Mouse (Mus musculus): Measurements from ENCODE around the gene Ccnd2.

DNA sequence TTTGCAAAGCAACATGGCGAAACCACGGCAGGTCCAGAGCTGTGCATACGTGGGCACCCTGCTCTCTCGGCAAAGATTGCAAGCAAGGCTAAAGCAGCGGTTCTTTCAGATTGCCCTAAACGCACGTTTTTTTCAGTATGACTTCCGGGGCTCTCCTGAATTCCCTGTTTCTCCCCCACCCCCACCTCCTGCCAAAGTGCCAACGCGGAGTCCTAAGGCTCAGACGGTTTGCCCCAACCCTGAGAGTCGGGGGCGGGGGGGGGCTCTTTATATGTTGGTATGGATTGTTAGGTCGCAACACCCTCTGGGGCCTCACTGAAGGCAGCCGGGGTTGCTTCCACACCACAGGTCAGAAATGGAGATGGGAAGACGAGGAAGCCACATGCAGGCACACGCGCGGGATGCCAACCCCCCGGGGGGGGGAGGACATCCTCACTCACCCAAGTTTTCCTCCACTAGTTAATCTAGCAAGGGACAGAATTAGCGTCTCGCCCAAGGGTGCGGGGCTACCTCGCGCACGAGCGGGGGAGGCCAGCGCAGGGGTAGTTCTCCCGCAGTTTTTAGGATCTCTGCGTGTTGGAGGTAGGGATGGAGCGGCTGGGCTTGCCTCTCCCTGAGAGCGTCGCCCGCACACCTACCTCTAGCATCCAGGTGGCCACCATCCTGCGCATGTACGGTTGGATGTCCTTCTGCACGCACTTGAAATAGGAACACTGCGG, 1.9 kb downstream of the Ccnd2 start:
- TF ChIP-seq GATA1 (IDR thresholded peaks at IDR 0.05; ENCODE audit: borderline replicate concordance, low read length): no peak
- no peak for TF ChIP-seq FLI1 (IDR thresholded peaks at IDR 0.05; ENCODE audit: low read length)
